Mouse (Mus musculus) embryonic facial prominence, embryonic 13.5 days (tissue): ENCODE results near the gene Rassf1. TPM values are rescaled to one million over a fixed set of nuclear protein-coding genes. Genes with fewer than 3 reads are reported as not detected.
A peak's percentile ranks its signal among the peaks of the same experiment; 100 is the strongest.
"Not testable (repeated sequence)": the region's sequence is repeated elsewhere in the genome, so short reads cannot be mapped to it uniquely, and the experiment has no call there.

Source experiments
- ATAC-seq: fragments of 200-750 bp; cut with Nextera tagmentation; 2 replicates; pipeline ENCODE4 v1.8.0; 2017; ENCODE audit warnings: low read depth; ENCODE audit not compliant: insufficient number of reproducible peaks, insufficient read depth, low FRiP score, low TSS enrichment
- H3K27ac ChIP-seq: fragments of 300-500 bp; sonication (generic); 2 replicates; pipeline ENCODE4 v1.5.1; 2015; ENCODE audit warnings: moderate library complexity, mild to moderate bottlenecking, inconsistent platforms
- H3K27me3 ChIP-seq: fragments of 300-500 bp; sonication (generic); 2 replicates; pipeline ENCODE4 v1.6.1; 2015; ENCODE audit warnings: mild to moderate bottlenecking, inconsistent platforms
- H3K36me3 ChIP-seq: fragments of 300-500 bp; sonication (generic); 2 replicates; pipeline ENCODE4 v1.6.1; 2015; ENCODE audit warnings: mild to moderate bottlenecking, inconsistent platforms
- H3K4me1 ChIP-seq: fragments of 300-500 bp; sonication (generic); 2 replicates; pipeline ENCODE4 v1.6.1; 2015; ENCODE audit warnings: inconsistent platforms
- H3K4me2 ChIP-seq: fragments of 300-500 bp; sonication (generic); 2 replicates; pipeline ENCODE4 v1.6.1; 2015; ENCODE audit warnings: moderate library complexity, mild to moderate bottlenecking, inconsistent platforms
- H3K4me3 ChIP-seq: fragments of 300-500 bp; sonication (generic); 2 replicates; pipeline ENCODE4 v1.5.1; 2015; ENCODE audit warnings: mild to moderate bottlenecking, inconsistent platforms
- H3K9ac ChIP-seq: fragments of 300-500 bp; sonication (generic); 2 replicates; pipeline ENCODE4 v1.6.1; 2015; ENCODE audit warnings: mild to moderate bottlenecking, inconsistent platforms
- H3K9me3 ChIP-seq: fragments of 300-500 bp; sonication (generic); 2 replicates; pipeline ENCODE4 v1.6.1; 2016; ENCODE audit warnings: inconsistent platforms
- WGBS: fragments of 180-500 bp; shearing (Covaris S2); methylation state at CpG from one replicate; pipeline ENCODE4 v1.1.7; 2015; ENCODE audit warnings: mixed read lengths; 5-methylcytosine and 5-hydroxymethylcytosine counted together
- polyA plus RNA-seq: library from polyadenylated mRNA; unstranded; fragments of >200 nt; fragmentation: Nextera tagmentation; extraction: Ambion mirVana; gene quantifications from 2 replicates; pipeline ENCODE4 v1.2.1, GENCODE M21; 2015

Rassf1 gene
- polyA plus RNA-seq, 1 experiment from 2014 or later: 68.5 TPM

DNA sequence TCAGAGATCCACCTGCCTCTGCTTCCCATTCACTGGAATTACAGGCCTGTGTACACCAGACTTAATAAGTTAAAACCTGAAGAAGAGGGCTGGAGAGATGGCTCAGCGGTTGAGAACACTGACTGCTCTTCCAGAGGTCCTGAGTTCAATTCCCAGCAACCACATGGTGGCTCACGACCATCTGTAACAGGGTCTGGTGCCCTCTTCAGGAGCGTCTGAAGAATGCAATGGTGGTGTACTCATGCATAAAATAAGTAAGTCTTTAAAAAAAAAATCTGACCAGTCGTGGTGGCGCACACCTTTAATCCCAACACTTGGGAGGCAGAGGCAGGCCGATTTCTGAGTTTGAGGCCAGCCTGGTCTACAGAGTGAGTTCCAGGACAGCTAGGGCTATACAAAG is 22.4 kb downstream of the Rassf1 start:
- not testable (repeated sequence) for H3K9me3 ChIP-seq, H3K4me2 ChIP-seq, H3K27me3 ChIP-seq, H3K4me3 ChIP-seq, ATAC-seq, H3K9ac ChIP-seq, H3K27ac ChIP-seq
- Histone ChIP-seq H3K4me1 (peaks cover 52% of the 10 kb centered on the region), H3K36me3 (peaks cover 42% of the 10 kb centered on the region)
- 85% methylated on average over 6 of the region's 6 CpGs for WGBS

DNA sequence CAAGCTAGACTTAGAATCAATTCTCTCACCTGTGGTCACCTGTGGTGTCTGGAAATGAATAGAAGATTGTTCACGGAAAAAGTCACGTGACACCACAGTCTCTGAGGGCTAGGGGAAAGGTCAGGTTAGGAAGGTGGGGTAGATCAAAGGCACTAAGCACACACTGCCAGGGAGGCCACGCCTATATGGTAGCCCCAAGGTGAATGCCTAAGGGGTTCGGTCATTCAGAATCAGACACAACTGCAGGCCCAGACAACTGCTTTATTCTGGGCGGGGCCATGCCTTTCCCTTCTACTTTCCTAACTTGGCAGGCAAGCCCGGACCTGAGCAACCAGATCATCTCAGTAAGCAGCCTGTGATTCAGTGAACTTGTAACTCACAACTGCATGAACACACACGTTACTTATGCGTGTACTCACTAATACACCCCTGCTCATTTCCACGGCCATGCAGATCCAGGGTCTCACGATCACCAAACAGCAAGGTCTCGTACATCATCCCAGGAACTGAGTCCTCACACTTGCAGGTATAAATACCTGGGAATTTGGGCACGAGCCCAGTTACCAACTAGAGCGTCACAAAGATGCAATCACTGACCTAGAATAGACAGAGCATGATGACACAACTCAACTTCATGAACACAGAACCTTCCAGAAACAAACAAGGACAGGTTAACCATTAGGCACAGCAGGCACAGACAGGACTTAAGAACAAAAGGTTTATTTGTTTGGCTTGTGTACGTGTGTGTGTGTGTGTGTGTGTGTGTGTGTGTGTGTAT is 24.4 kb downstream of the Rassf1 start:
- peaks cover 38% of the 10 kb centered on the region for H3K36me3 ChIP-seq
- ATAC-seq: no peak
- H3K9ac ChIP-seq: peak overlapping the region; percentile 72; the same call in 1 of the 2 replicates
- WGBS: 72% methylated on average over 14 of the region's 14 CpGs
- H3K4me2 ChIP-seq: peak overlapping the region; percentile 64
- H3K4me3 ChIP-seq: no peak overlapping the region
- no peaks in the 10 kb centered on the region for H3K27me3 ChIP-seq
- peak overlapping the region; percentile 83 for H3K27ac ChIP-seq
- no peaks in the 10 kb centered on the region for H3K9me3 ChIP-seq
- H3K4me1 ChIP-seq: peaks cover 58% of the 10 kb centered on the region

DNA sequence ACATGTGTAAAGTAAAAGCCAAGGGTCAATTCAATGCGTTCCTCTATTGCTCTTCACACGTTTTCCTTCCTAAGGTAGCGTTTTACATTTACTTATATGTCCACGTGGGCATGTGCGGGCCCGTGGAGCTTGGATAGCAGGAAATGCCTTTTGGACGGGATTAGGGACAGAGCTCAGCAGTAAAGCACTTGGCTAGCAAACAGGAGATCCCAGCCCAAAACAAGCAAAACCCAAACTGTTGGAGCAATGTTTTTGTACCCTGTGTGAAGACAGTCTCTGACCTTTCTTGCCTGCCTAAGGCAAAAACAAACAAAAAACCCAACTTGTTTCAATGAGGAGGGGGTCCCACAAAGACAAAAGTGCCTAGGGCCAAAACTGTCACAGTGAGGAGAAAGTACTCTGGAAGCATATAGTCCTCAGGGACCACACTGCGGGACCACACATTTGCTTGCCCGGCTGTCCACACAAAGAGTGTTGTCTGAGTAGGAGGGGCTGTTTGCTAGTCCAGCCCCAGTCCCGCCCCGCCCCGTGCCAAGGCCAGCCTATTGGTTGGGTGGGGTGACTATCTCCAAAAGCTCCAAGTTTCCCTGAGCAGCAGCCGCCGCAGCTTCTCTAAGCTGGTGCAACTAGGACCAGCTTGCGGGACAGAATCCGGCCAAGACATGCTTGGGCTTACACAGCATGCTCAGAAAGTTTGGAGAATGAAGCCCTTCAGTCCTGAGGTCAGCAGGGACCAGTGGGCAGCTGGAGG is 25.2 kb downstream of the Rassf1 start, which contains the start of gene Hyal1:
TSS of gene Hyal1 (plus strand) at position 571 of the 751 bp plus-strand sequence.
- Histone ChIP-seq H3K4me3 (peak within 1 kb of the TSS; percentile 47), H3K9ac (peak within 1 kb of the TSS; percentile 72), H3K4me2 (peak within 1 kb of the TSS; percentile 64), H3K9me3 (no peaks in the 10 kb centered on the region), H3K36me3 (peaks cover 30% of the 10 kb centered on the region), H3K4me1 (peaks cover 55% of the 10 kb centered on the region), H3K27me3 (no peaks in the 10 kb centered on the region), H3K27ac (peak within 1 kb of the TSS; percentile 83)
- WGBS: 16% methylated on average over 16 of the region's 16 CpGs
- ATAC-seq: peak; percentile 66

DNA sequence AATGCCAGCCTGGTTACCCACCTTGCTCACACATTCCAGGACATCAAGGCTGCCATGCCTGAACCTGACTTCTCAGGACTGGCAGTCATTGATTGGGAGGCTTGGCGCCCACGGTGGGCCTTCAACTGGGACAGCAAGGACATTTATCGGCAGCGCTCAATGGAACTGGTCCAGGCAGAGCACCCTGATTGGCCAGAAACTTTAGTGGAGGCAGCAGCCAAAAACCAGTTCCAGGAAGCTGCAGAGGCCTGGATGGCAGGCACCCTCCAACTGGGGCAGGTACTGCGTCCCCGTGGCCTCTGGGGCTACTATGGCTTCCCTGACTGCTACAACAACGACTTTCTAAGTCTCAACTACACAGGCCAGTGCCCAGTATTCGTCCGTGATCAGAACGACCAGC is 26.5 kb downstream of the Rassf1 start:
- Histone ChIP-seq H3K4me3 (no peak overlapping the region), H3K4me1 (peaks cover 54% of the 10 kb centered on the region), H3K36me3 (peaks cover 22% of the 10 kb centered on the region), H3K27me3 (no peaks in the 10 kb centered on the region), H3K4me2 (peak overlapping the region; percentile 64), H3K9me3 (no peaks in the 10 kb centered on the region), H3K27ac (no peak overlapping the region), H3K9ac (no peak overlapping the region)
- WGBS: 89% methylated on average over 10 of the region's 10 CpGs
- ATAC-seq: no peak

DNA sequence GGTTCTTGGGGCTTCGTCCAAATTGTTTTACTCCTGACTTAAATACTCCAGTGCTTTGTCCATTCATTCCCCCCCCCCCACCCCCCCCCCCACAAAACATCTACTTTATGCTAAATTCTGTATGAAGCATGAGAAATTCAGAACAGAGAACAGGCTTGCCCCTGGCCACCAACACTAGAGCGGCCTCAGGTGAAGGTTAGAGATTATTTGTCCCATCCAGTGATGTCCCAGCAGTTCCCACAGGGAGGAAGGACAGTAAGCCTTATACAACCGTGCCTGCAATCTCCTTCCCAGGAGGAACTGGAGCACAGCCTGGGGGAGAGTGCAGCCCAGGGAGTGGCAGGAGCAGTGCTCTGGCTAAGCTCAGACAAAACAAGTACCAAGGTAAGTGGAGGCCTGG is 27.2 kb downstream of the Rassf1 start, which contains the start of gene Naa80:
TSS of gene Naa80 (plus strand) at position 301 of the 400 bp plus-strand sequence.
- Histone ChIP-seq H3K4me2 (peak within 1 kb of the TSS; percentile 93), H3K9me3 (no peaks in the 10 kb centered on the region), H3K4me1 (peaks cover 54% of the 10 kb centered on the region), H3K27ac (peak within 1 kb of the TSS; percentile 96; the same call in 1 of the 2 replicates), H3K9ac (peak within 1 kb of the TSS; percentile 83), H3K36me3 (peaks cover 22% of the 10 kb centered on the region), H3K27me3 (no peaks in the 10 kb centered on the region), H3K4me3 (0 out of 2 replicates have a peak within 1 kb of the TSS, but pooled peaks have one; percentile 6)
- 76% methylated on average over 3 of the region's 3 CpGs for WGBS
- ATAC-seq: no peak

GRCm38 (mm10) chr9:107579023-107579900 is 27.9 kb downstream of the Rassf1 start:
- ATAC-seq: no peak
- H3K9me3 ChIP-seq: no peaks in the 10 kb centered on the region
- peaks cover 25% of the 10 kb centered on the region for H3K36me3 ChIP-seq
- H3K9ac ChIP-seq: peak overlapping the region; percentile 83
- 0 out of 2 replicates have a peak overlapping the region, but pooled peaks have one; percentile 6 for H3K4me3 ChIP-seq
- H3K27ac ChIP-seq: peak overlapping the region; percentile 96; the same call in 1 of the 2 replicates
- peaks cover 54% of the 10 kb centered on the region for H3K4me1 ChIP-seq
- WGBS: 95% methylated on average over 14 of the region's 14 CpGs
- H3K27me3 ChIP-seq: no peaks in the 10 kb centered on the region
- peak overlapping the region; percentile 93 for H3K4me2 ChIP-seq

DNA sequence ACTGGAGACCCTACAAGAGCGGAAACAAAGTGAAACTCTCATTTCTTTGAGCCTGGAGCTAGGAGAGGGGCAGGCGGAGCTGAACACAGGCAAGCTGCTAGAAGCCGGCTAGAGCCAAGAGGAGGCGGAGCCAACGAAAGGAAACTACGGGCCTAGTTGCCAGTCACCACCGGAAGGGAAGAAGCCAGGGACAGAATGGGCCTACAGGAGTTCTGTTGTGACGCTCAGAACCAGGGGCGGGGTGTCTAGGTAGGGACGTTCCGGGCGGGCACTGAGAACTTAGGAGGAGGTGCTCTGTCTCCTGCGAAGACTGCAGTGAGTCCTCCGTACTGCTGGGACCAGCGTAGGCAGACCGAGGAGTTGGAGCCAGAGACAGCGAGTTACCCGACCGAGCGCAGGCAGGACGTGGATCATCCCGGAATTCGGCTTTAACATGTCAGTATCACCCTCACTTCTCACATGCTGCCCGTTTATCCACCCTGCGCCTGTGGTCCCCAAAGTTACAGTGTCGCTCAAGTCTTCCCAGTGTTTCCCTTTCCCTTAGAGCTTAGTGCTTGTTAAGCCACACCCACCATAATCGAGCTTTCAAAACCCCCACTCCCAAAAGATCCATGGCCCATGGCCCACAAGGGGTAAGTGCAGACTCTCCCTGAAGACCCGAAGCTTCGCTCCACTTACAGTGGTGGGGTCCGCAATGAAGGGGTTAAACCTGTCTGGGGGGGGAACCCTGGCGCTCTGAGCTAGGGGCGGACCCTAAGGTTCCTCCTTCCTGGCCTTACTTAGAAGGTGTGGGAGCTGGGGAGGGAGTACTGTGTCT is 29.4 kb downstream of the Rassf1 start, which contains the start of gene Hyal3:
TSS of gene Hyal3 (plus strand) at position 318 of the 817 bp plus-strand sequence.
- Histone ChIP-seq H3K9me3 (no peaks in the 10 kb centered on the region), H3K36me3 (peaks cover 20% of the 10 kb centered on the region), H3K27ac (peak within 1 kb of the TSS; percentile 96), H3K4me1 (peaks cover 54% of the 10 kb centered on the region), H3K4me3 (peak within 1 kb of the TSS; percentile 59), H3K27me3 (no peaks in the 10 kb centered on the region), H3K9ac (peak within 1 kb of the TSS; percentile 83), H3K4me2 (peak within 1 kb of the TSS; percentile 93)
- WGBS: under 1% methylated on average over 32 of the region's 32 CpGs
- ATAC-seq: peak; percentile 61

DNA sequence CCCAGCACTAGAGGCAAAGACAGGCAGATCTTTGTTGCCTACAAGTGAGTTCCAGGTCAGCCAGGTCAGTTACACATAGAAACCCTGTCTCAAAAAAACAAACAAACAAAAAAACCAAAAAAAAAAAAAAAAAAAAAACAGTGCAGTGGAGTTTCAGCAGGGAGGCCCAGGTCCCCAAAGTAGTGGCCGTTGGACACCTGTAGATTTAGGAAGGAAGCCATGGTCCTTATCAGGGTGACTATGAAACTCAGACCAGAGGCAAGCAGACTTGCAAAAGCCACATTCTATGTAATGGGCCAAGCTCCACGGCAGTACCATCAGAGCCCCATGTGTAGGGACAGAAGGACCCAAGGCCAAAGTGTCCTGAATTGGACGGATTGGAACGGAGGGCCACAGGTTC is 30.2 kb downstream of the Rassf1 start:
- H3K27ac ChIP-seq: peak overlapping the region; percentile 96
- H3K4me2 ChIP-seq: peak overlapping the region; percentile 93
- no peak for ATAC-seq
- H3K9me3 ChIP-seq: no peaks in the 10 kb centered on the region
- peak overlapping the region; percentile 59 for H3K4me3 ChIP-seq
- no peaks in the 10 kb centered on the region for H3K27me3 ChIP-seq
- peak overlapping the region; percentile 83 for H3K9ac ChIP-seq
- peaks cover 20% of the 10 kb centered on the region for H3K36me3 ChIP-seq
- 72% methylated on average over 4 of the region's 4 CpGs for WGBS
- H3K4me1 ChIP-seq: peaks cover 46% of the 10 kb centered on the region

- no peak for ATAC-seq
- 86% methylated on average over 7 of the region's 7 CpGs for WGBS
Observed at GRCm38 (mm10) chr9:107582509-107583062, 31.2 kb downstream of the Rassf1 start.

DNA sequence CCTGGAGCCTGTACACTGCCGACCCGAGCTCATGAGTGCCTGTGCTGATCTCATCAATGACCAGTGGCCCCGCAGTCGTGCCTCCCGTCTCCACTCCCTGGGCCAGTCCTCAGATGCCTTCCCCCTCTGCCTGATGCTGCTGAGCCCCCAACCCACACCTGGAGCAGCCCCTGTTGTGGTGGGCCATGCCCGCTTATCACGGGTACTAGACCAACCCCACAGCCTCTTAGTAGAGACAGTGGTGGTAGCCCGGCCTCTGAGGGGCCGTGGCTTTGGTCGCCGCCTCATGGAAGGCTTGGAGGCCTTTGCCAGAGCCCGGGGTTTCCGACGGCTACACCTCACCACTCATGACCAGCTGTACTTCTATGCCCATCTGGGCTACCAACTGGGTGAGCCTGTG is 31.8 kb downstream of the Rassf1 start:
- Histone ChIP-seq H3K9ac (no peak overlapping the region), H3K36me3 (peaks cover 20% of the 10 kb centered on the region), H3K4me1 (peaks cover 32% of the 10 kb centered on the region), H3K4me2 (no peak overlapping the region), H3K27ac (no peak overlapping the region), H3K4me3 (no peak overlapping the region), H3K27me3 (no peaks in the 10 kb centered on the region), H3K9me3 (no peaks in the 10 kb centered on the region)
- 93% methylated on average over 14 of the region's 14 CpGs for WGBS
- no peak for ATAC-seq

More at GRCm38 (mm10) chr9:107582509-107583062, 31.2 kb downstream of the Rassf1 start:
- Histone ChIP-seq H3K4me1 (peaks cover 36% of the 10 kb centered on the region), H3K4me3 (no peak overlapping the region), H3K27ac (no peak overlapping the region), H3K36me3 (peaks cover 20% of the 10 kb centered on the region), H3K4me2 (peak overlapping the region; percentile 93; the same call in 1 of the 2 replicates), H3K27me3 (no peaks in the 10 kb centered on the region), H3K9me3 (no peaks in the 10 kb centered on the region), H3K9ac (0 out of 2 replicates have a peak overlapping the region, but pooled peaks have one; percentile 83)
